Mouse (Mus musculus) thymus, postnatal 0 days (tissue): ENCODE data around the gene Brip1. TPM values are rescaled to one million over a fixed set of nuclear protein-coding genes. Genes with fewer than 3 reads are reported as not detected.

Experiments used
- DNase-seq: peaks from one replicate; pipeline ENCODE4 v3.0.0-alpha.2; 2015; ENCODE audit warnings: low spot score
- polyA plus RNA-seq: library from polyadenylated mRNA; unstranded; fragments of >200 nt; fragmentation: Nextera tagmentation; extraction: Ambion mirVana; gene quantifications from 2 replicates; pipeline ENCODE4 v1.2.1, GENCODE M21; 2015

Brip1 gene
- polyA plus RNA-seq, 1 experiment from 2014 or later: 11.3 TPM

DNA sequence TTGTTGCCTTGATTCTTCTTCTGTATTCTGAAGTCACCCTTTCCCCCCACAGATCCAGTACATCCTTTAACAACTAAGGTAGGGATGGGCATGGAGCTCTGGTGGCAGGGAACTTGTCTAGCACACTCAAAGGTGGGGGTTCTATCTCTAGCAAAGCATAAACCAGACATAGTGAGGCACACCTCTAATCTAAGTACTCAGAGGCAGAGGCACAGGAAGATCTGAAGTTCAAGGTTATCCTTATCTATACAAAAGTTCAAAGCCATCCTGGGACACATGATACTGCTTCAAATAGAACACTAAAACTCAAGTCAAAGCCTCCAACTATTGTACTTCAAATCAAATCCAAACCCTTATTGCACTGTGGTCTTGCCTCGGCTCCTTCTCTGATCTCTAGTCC is 85.0 kb downstream of the Brip1 start:
- no peak for DNase-seq

GRCm38 (mm10) chr11:86107276-86107675 is 93.7 kb downstream of the Brip1 start:
- DNase-seq: no peak

DNA sequence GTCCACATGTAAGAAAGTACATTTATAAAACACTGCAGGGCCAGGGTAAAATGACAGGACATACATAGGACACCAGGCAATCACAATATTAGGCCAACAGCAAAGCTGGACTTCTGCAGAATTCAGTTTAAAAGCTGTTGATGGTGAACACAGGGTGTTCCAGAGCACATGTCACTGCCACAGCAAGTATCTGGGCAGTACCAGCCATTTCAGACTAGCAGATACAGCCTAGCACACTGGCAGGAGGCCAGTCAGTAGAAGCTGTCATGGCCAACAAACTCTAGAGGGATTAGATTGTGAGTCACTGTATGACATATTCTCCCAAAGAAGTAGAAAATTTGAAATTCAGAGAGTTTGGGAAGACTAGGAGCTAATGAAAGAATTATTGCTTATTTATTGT is 94.4 kb downstream of the Brip1 start:
- no peak for DNase-seq

DNA sequence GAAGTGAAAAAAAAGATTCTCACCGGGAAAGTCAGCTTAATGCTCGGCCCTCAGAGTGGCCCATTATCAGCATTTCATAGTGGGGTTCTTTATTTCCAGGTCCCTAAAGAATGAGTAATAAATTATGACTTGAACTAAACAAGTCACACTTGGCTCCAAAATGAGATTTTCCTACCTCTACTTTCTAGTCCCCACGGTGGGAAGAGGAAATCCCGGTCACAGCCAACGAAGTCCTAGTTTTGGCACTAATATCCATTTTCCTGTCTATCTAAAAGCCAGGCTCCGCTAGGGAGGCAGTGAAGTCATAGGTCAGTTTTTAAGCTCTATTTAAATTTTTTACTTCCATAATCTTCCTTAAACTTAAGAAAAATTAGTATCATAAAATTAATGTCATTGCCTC is 99.8 kb downstream of the Brip1 start:
- no peak for DNase-seq

DNA sequence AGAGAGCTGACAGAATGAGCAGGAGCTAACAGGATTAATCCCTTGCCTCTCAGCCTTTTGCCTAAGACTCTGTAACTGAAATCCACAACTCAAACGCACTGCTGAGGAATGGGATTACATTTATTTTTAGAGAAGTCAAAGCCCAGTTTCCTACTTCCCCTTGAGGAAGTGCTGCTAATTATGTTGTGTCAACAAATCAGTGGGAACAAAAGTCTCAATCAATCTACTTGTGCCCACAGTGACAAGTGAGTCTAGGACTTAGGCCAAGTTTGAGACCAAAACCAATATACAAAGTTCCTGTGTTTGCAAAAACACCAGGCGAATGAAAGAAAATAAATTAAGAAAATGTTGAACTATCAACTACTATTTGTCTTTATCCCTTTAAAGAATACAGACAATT is 101.7 kb downstream of the Brip1 start:
- no peak for DNase-seq

- DNase-seq: no peak
These were observed 112.2 kb downstream of the Brip1 start for GRCm38 (mm10) chr11:86088815-86089214.

DNA sequence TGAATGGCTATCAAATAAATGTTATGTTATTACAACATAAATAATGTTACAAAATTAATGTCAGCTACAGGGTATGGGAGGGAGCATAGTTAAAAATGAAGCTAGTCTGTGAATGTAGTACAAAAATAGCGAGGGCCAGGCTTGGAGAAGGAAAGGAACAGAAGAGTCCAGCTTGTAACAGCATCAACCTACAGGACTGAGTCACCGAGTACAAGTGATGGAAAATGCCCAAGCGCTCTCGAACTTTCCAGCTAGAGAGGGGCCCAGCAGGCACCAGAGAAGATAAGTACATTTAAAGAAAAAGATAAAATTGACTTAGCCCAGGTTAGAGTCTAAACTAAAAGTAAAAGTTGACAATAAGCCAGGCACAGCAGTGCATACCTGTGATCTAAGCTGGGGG is 116.5 kb downstream of the Brip1 start:
- DNase-seq: no peak

DNA sequence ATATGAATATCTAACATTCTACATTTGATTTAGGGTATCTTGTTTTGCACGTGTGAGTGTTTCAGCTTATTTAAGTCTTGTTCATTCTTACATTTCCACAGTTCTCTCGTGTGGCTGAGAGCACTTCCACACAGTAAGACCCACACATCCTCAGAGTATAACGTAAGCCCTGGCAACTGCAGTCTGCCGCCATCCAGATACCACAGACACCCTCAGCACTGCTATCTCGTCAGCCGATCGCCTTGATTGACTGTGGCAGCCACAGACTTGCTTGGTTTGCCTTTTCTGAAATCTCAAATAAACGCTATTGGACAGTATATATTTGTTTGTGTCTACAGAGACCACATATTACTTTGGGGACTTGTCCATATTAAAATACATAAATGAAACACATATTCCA is 123.0 kb downstream of the Brip1 start:
- no peak for DNase-seq

DNA sequence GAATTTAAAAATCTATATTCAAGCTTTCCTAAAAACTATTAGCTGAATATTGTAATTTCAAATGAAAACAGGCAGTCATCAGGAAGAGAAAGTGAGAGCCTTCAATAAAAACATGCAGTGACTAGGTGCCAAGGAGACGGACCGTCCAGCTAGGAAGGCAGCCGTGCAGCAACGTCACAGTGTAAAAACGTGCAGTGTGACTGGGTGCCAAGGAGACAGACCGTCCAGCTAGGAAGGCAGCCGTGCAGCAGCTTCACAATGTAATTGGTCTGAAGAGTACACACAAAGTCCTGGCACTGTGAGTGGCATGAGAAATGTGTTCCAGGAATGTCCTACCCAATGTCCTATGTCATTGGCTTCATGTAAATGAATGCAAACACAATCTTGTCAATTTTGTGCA is 124.0 kb downstream of the Brip1 start:
- DNase-seq: no peak

GRCm38 (mm10) chr11:86076403-86076802 is 124.6 kb downstream of the Brip1 start:
- no peak for DNase-seq

DNA sequence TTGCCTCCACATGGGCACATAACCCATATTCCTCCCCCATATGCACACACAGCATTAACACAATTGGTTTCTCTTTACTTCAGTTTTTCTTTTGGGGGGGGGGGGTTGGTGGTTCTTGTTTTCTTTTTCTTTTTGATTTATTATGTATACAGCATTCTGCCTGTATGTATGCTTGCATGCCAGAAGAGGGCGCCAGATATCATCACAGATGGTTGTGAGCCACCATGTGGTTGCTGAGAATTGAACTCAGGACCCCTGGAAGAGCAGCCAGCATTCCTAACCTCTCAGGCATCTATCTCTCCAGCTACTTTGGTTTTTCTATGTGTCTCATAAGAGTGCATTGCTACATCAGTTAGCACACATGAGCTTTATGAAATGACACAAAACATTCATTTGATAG is 125.6 kb downstream of the Brip1 start:
- DNase-seq: no peak

DNA sequence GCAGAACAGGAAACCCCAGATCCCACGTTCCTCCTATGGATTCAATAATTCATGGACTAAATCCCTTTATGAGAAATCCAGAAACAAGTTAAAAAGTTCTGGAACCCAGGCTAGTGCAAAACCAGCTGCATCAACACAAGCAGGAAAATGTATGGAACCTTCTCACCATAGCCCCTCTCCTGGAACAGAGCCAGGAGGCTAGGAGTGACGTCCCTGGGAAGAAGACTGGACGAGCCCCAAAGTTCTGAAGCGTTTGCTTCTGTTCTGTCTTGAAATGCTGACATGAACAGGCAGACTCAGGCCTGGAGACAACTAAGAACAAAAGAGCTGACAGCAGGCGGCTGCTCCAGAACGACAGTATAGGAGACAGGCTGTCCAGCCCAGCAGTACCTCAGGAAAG is 132.3 kb downstream of the Brip1 start:
- DNase-seq: no peak

GRCm38 (mm10) chr11:86067154-86067553 is 133.8 kb downstream of the Brip1 start:
- DNase-seq: no peak

GRCm38 (mm10) chr11:86064881-86065280 is 136.1 kb downstream of the Brip1 start:
- DNase-seq: no peak

DNA sequence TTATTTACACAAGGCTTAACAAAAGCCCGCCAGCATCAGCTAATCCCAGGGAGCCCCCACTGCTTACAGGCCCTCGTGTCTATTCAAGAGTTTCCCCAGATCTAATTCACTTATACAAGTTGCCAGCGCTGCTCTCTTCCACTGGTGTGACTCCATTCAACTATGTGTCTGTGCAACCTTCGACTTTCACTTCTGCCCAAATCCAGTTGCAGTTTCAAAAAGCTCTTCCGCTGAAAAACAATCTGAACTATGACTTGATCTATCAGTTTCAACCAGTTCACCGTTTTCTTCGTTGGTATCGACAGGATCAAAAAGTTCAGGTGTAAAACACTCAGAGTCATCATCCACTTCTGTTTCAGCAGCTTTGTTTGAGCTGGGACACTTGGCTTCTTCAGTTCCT is 139.8 kb downstream of the Brip1 start:
- no peak for DNase-seq

DNA sequence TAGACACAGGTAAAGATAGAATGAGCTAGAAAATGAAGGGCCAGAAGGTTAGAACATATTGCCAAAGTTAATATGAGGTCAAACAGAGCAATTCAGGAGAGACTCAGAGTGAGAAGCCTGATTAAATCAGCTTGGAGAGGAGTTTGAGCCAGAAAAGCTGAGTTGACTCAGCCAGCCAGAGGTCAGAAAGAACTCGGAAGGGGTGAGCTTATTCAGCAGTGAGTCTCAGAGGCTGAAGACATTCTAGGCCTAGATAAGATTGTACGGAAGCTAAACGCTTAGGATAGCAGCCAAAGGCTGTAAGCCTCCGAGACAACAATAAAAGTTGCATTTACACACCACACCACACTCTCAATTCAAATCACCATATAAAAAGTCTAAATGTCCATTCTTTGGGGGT is 141.9 kb downstream of the Brip1 start:
- DNase-seq: no peak

- no peak for DNase-seq
These were observed 145.2 kb downstream of the Brip1 start for GRCm38 (mm10) chr11:86055806-86056205.

- no peak for DNase-seq
These were observed 149.6 kb downstream of the Brip1 start for GRCm38 (mm10) chr11:86051383-86051782.

DNA sequence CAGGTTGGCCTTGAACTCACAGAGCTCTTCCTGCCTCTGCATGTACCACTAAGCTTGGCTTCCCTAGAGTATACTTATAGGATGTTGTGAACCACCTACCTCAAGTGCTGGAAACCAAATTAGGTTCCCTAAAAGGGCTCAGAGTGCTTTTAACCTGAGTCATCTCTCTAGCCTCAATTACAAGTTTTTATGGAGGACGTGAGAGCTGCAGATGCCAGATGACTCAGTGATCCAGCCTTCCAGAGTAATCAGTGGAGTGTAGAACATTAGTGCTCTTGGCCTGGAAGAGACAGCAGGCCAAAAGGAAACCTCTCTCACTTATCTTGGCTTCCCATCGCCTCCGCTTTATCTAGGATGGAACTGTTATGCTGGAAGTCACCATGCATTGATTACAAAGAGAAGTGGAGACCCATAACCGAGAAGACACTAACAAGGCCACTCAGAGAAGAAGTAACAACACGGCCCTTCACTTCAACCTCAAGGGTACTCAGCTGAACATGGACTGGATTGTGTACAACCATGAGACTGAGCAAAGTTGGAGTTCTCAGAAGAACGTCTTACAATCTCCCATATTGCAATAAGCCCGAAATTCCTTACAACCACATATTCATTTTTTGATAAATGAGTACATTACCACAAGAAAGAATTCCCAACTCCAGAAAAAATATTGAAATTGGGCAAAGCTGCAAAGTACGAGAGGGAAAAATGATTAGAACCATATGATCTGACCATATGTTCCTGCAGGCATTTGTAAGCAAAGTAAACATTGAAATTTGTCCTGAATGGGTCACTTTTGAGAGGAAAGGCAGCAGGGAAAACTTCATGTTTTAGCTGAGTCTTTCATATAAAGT is 150.3 kb downstream of the Brip1 start:
- DNase-seq: no peak

- DNase-seq: no peak
These were observed 161.0 kb downstream of the Brip1 start for GRCm38 (mm10) chr11:86039994-86040393.

- no peak for DNase-seq
These were observed 161.6 kb downstream of the Brip1 start for GRCm38 (mm10) chr11:86039355-86039754.

DNA sequence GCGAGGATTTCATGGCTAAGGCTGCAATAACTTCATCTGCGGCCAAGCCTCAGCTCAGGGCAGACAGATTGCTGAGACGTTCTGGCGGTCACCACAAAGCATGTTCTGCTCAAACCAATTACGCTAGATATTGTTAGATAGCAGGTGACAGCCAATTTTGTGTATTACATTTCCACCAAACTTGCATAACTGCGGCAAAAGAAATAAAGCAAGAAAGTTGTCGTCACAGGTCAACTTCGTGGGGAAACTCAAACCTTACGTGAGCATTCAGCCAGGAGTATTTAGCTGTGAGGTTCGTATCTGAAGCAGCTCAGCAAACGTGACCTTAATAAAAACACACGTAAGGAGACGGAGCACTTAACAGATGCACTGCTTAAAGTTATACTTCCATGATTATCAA is 162.3 kb downstream of the Brip1 start:
- no peak for DNase-seq

- DNase-seq: no peak
These were observed 168.1 kb downstream of the Brip1 start for GRCm38 (mm10) chr11:86032910-86033309.

GRCm38 (mm10) chr11:86028034-86028433 is 173.0 kb downstream of the Brip1 start:
- DNase-seq: no peak
